Mouse (Mus musculus): ENCODE data around the gene Mgme1. TPM values are rescaled to one million over a fixed set of nuclear protein-coding genes. Genes with fewer than 3 reads are reported as not detected.

The Mgme1 gene
- total and polyA plus RNA-seq, 3 experiments, result 7.3 to 17.5 (median 16.4) TPM

GRCm38 (mm10) chr2:144329451-144329850 is 59.0 kb downstream of the Mgme1 start:
- no peak overlapping the region for H3K4me3 ChIP-seq
- whole genome bisulfite sequencing, result 13% methylated on average over 10 of the region's 10 CpGs

GRCm38 (mm10) chr2:144329937-144330336 is 59.5 kb downstream of the Mgme1 start:
- TF ChIP-seq CTCF (IDR thresholded peaks at IDR 0.05), result no peak
- no peak for TF ChIP-seq EP300 (IDR thresholded peaks at IDR 0.05; ENCODE audit: insufficient read depth, low read depth, low read length)
- TF ChIP-seq POLR2A (IDR thresholded peaks at IDR 0.05; ENCODE audit: insufficient read depth, low read depth, low read length), result no peak
- Histone ChIP-seq H3K36me3 (ENCODE audit: control insufficient read depth, insufficient read depth, low read length) (no peaks in the 10 kb centered on the region), H3K9ac (ENCODE audit: low read depth, low read length) (no peak overlapping the region), H3K4me1 (ENCODE audit: control insufficient read depth, insufficient read depth, low read length) (no peaks in the 10 kb centered on the region), H3K27ac (no peak overlapping the region), H3K79me2 (replicated peaks; ENCODE audit: control insufficient read depth, insufficient read depth, low read length) (no peaks in the 10 kb centered on the region), H3K27me3 (ENCODE audit: control insufficient read depth, insufficient read depth, low read length) (peaks cover 27% of the 10 kb centered on the region), H3K4me3 (no peak overlapping the region)
- intact Hi-C loops (cut with DNase I), result no loop called here
- WGBS, result 10% methylated on average over 10 of the region's 10 CpGs
- no peak for DNase-seq

More at GRCm38 (mm10) chr2:144329451-144329850, 59.0 kb downstream of the Mgme1 start:
- TF ChIP-seq EP300 (IDR thresholded peaks at IDR 0.05; ENCODE audit: insufficient read depth, low read depth, low read length), result no peak
- TF ChIP-seq CTCF (IDR thresholded peaks at IDR 0.05), result no peak
- no peak for TF ChIP-seq POLR2A (IDR thresholded peaks at IDR 0.05; ENCODE audit: insufficient read depth, low read depth, low read length)
- intact Hi-C loops (cut with DNase I), result no loop called here
- Histone ChIP-seq H3K4me1 (ENCODE audit: control insufficient read depth, insufficient read depth, low read length) (no peaks in the 10 kb centered on the region), H3K79me2 (replicated peaks; ENCODE audit: control insufficient read depth, insufficient read depth, low read length) (no peaks in the 10 kb centered on the region), H3K27me3 (ENCODE audit: control insufficient read depth, insufficient read depth, low read length) (peaks cover 27% of the 10 kb centered on the region), H3K36me3 (ENCODE audit: control insufficient read depth, insufficient read depth, low read length) (no peaks in the 10 kb centered on the region), H3K27ac (no peak overlapping the region), H3K9ac (ENCODE audit: low read depth, low read length) (no peak overlapping the region)
- no peak for DNase-seq

GRCm38 (mm10) chr2:144330352-144330959 is 60.0 kb downstream of the Mgme1 start:
- Histone ChIP-seq H3K4me1 (ENCODE audit: control insufficient read depth, insufficient read depth, low read length) (no peaks in the 10 kb centered on the region), H3K9ac (ENCODE audit: low read depth, low read length) (peak overlapping the region; percentile 21; the same call in 1 of the 2 replicates), H3K4me3 (peak overlapping the region; percentile 42), H3K27me3 (ENCODE audit: control insufficient read depth, insufficient read depth, low read length) (peaks cover 27% of the 10 kb centered on the region), H3K79me2 (replicated peaks; ENCODE audit: control insufficient read depth, insufficient read depth, low read length) (no peaks in the 10 kb centered on the region), H3K36me3 (ENCODE audit: control insufficient read depth, insufficient read depth, low read length) (no peaks in the 10 kb centered on the region), H3K27ac (no peak overlapping the region)
- WGBS, result 2% methylated on average over 41 of the region's 41 CpGs
- intact Hi-C loops (cut with DNase I), result no loop called here
- TF ChIP-seq EP300 (IDR thresholded peaks at IDR 0.05; ENCODE audit: insufficient read depth, low read depth, low read length) (no peak), CTCF (IDR thresholded peaks at IDR 0.05) (no peak), POLR2A (IDR thresholded peaks at IDR 0.05; ENCODE audit: insufficient read depth, low read depth, low read length) (no peak)
- DNase-seq, result peak in 1 of 2 experiments; percentile 7

Other genes with a start within 250 kb of the Mgme1 start
- gene Banf2, start 237.6 kb upstream of the Mgme1 start, total RNA-seq (2021), result not detected
- gene Banf2, start 237.6 kb upstream of the Mgme1 start, polyA plus RNA-seq (2012; rRNA removed), result not detected in 2 replicates
- gene Snx5, start 243 bp downstream of the Mgme1 start, total RNA-seq (2021), result 10 to 100 TPM; 51.5 to 55.3 TPM
- 22.2 and 39.7 TPM in 2 replicates for gene Snx5, start 243 bp downstream of the Mgme1 start, polyA plus RNA-seq (2012; rRNA removed)
- not detected for gene Ovol2, start 61.5 kb downstream of the Mgme1 start, total RNA-seq (2021)
- gene Ovol2, start 61.5 kb downstream of the Mgme1 start, polyA plus RNA-seq (2012; rRNA removed), result 0.14 TPM in 1 of 2 replicates, not detected in the other
- 10 to 100 TPM; 23.7 to 26.8 TPM for gene Kat14, start 98.3 kb downstream of the Mgme1 start, total RNA-seq (2021)
- gene Kat14, start 98.3 kb downstream of the Mgme1 start, polyA plus RNA-seq (2012; rRNA removed), result 22.2 and 26.1 TPM in 2 replicates
- 1 to 10 TPM; 8.9 to 9.1 TPM for gene Pet117, start 98.3 kb downstream of the Mgme1 start, total RNA-seq (2021)
- gene Pet117, start 98.3 kb downstream of the Mgme1 start, polyA plus RNA-seq (2012; rRNA removed), result not detected in 2 replicates

All from heart, adult 2 months (tissue).